Mouse (Mus musculus) heart, postnatal 36 days (tissue): ENCODE results near the gene Syn2. TPM values are rescaled to one million over a fixed set of nuclear protein-coding genes. Genes with fewer than 3 reads are reported as not detected.

Experiments used
- DNase-seq, 2 experiments: peaks; one replicate each; pipeline ENCODE4 v3.0.0; 2021 to 2022
- intact Hi-C: fragments of 180-260 bp; cut with DNase I; formaldehyde crosslinking; loops from one replicate; pipeline ENCODE4 v1.15.1; 2025
- total RNA-seq, 2 experiments: library from RNA; stranded (reverse); gene quantifications; 2 replicates each; pipeline ENCODE4 v1.2.3; 2021

Gene Syn2
- total RNA-seq, result 1 to 10 TPM; 3.4 to 5.7 TPM

- DNase-seq, result peak; percentile 70
- intact Hi-C loops, result no loop called here
Measured at GRCm38 (mm10) chr6:115134501-115135331, at the start of gene Syn2. Syn2 (plus strand) TSS chr6:115134902.

- DNase-seq, result no peak
- intact Hi-C loops, result no loop called here
Measured at GRCm38 (mm10) chr6:115085274-115085841, 49.3 kb upstream of the Syn2 start.

GRCm38 (mm10) chr6:115088314-115089106 lies 46.2 kb upstream of the Syn2 start:
- no peak for DNase-seq
- intact Hi-C loops, result no loop called here

GRCm38 (mm10) chr6:115091737-115092136 lies 43.0 kb upstream of the Syn2 start:
- DNase-seq, result no peak
- intact Hi-C loops, result no loop called here

GRCm38 (mm10) chr6:115102542-115102941 lies 32.2 kb upstream of the Syn2 start:
- intact Hi-C loops, result no loop called here
- DNase-seq, result no peak

- intact Hi-C loops, result no loop called here
- no peak for DNase-seq
Measured at GRCm38 (mm10) chr6:115111426-115111825, 23.3 kb upstream of the Syn2 start.

GRCm38 (mm10) chr6:115122181-115122580 lies 12.5 kb upstream of the Syn2 start:
- no peak for DNase-seq
- intact Hi-C loops, result no loop called here

GRCm38 (mm10) chr6:115123262-115124201 lies 11.2 kb upstream of the Syn2 start:
- intact Hi-C loops, result no loop called here
- DNase-seq, result peak in 1 of 2 experiments; percentile 6

- intact Hi-C loops, result no loop called here
- peak; percentile 38 to 52 for DNase-seq
Measured at GRCm38 (mm10) chr6:115124675-115125357, 9.9 kb upstream of the Syn2 start.

GRCm38 (mm10) chr6:115125358-115125720 lies 9.4 kb upstream of the Syn2 start:
- no peak for DNase-seq
- intact Hi-C loops, result no loop called here

- no peak for DNase-seq
- intact Hi-C loops, result no loop called here
Measured at GRCm38 (mm10) chr6:115126232-115126785, 8.4 kb upstream of the Syn2 start.

- DNase-seq, result no peak
- intact Hi-C loops, result no loop called here
Measured at GRCm38 (mm10) chr6:115126851-115127250, 7.9 kb upstream of the Syn2 start.

GRCm38 (mm10) chr6:115127255-115127824 lies 7.4 kb upstream of the Syn2 start:
- DNase-seq, result no peak
- intact Hi-C loops, result no loop called here

- no peak for DNase-seq
- intact Hi-C loops, result no loop called here
Measured at GRCm38 (mm10) chr6:115135332-115135649, 589 bp downstream of the Syn2 start.

- intact Hi-C loops, result no loop called here
Measured at GRCm38 (mm10) chr6:115136156-115136555, 1.5 kb downstream of the Syn2 start.

GRCm38 (mm10) chr6:115141446-115141845 lies 6.7 kb downstream of the Syn2 start:
- no peak for DNase-seq
- intact Hi-C loops, result no loop called here

More at GRCm38 (mm10) chr6:115136156-115136555, 1.5 kb downstream of the Syn2 start:
- DNase-seq, result no peak

GRCm38 (mm10) chr6:115161175-115161574 lies 26.5 kb downstream of the Syn2 start:
- intact Hi-C loops, result no loop called here

GRCm38 (mm10) chr6:115165863-115166470 lies 31.3 kb downstream of the Syn2 start:
- no peak for DNase-seq
- intact Hi-C loops, result no loop called here

More at GRCm38 (mm10) chr6:115161175-115161574, 26.5 kb downstream of the Syn2 start:
- DNase-seq, result no peak

GRCm38 (mm10) chr6:115168921-115169320 lies 34.2 kb downstream of the Syn2 start:
- DNase-seq, result no peak
- intact Hi-C loops, result no loop called here
